Mouse (Mus musculus) B cell, adult 2 months (primary cell): ENCODE data around the gene Fstl4.
"Not testable (repeated sequence)": the region's sequence is repeated elsewhere in the genome, so short reads cannot be mapped to it uniquely, and the experiment has no call there.

Source experiments
- DNase-seq, 2 experiments: peaks; one replicate each; pipeline ENCODE4 v3.0.0; 2022

The Fstl4 gene

DNA sequence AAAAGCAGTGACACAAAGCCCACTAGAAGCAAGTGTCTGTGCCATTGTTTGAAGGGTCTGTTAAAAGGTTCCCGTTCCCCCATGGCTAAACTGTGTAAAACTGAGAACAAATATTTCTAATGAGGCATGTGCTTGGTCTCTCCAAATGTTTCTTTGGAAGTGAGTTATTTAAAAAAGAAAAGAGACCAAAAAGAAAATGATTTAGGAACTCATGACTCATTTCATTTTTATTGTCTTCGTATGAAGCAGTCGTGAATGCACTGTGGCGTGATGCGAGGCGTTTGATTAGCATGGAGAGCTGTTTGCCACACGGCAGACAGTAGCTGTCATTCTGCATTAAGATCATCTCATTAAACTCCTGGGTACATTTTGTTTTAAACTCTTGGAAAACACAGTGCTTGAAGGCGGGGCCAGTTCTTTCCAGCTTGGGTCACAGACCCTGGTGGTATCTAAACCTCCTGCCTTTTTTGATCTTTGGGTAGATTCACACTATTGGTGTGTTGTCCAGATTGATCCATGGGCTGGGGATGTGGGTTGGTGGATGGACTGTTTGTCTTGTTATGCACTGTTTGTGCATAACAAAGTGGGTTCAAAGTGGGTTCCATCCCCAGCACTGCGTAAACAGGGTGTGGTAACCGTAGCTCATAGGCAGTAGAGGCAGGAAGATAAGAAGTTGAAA lies 376.4 kb downstream of the Fstl4 start:
- DNase-seq = no peak

DNA sequence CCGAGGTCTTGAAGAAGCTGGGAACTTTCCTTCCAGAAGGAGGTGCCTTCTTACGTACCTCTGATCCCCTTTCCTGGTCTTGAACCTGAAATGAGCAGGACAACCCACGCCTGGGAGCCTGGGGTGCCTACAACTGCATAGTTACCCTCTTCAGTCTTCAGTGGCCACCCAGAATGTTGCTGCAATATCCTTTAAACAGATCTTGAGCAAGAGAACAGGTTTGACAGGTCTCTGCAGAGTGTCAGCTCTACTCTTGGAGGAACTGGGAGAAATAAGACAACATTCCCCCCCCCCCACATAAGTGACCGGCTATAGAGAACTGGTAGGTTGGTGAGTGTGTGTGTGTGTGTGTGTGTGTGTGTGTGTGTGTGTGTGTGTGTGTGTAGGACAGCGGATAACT lies 379.1 kb downstream of the Fstl4 start:
- no peak for DNase-seq

DNA sequence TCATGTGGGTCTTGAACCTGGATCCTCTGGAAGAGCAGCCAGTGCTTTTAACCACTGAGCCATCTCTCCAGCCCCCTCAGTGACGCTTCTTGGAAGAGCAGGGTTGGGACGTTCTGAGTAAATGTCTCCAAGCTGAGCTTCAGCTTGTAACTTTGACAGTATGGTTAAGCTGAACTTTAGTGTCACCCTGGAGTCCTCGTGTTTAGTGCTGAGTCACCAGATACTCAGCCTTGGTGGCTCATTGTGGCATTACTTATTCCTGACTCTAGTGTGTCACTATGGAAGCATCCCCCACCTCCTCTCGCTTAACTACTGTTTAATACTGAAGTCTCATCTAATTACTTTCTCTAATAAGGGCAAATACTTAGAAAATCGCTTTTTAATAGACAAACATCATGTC lies 380.1 kb downstream of the Fstl4 start:
- DNase-seq = no peak

DNA sequence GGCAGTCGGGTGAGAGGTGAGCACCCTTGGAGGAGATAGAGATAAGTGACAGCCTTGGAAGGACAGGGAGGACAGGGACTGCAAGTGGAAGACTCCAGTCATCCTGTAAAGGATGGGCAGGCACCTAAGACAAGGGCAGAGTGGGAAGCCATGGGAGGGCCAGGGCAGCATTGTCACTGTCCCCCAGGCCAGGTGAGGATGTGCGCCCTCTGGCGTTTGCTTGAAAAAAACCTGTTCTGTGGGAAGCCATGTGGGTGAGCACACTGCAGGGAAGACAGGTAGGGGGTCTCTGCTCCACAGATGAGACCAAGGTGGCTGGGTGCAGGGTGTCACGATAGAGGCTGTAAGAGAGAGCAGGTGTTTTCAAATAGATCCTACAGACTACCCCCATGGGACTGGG lies 381.9 kb downstream of the Fstl4 start:
- peak; percentile 25 to 28 for DNase-seq

DNA sequence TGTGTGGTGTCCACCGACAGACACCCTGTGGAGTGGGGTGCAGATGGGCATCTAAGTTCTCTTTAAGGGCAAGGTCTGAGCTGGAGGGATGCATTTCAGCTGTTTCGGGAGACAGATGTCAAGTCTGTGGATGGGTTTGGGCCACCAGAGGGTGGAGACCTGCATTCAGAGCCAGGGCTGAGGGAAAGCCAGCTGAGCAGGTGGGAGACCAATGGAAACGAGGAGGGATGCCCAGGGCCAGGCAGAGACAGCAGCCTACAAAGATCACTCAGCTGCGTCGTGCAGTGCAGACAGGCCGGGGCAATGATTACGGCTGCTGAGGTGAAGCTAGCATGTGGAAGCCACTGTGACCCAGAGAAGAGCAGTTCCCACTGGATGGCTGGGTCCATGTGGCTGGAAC lies 392.0 kb downstream of the Fstl4 start:
- no peak for DNase-seq

DNA sequence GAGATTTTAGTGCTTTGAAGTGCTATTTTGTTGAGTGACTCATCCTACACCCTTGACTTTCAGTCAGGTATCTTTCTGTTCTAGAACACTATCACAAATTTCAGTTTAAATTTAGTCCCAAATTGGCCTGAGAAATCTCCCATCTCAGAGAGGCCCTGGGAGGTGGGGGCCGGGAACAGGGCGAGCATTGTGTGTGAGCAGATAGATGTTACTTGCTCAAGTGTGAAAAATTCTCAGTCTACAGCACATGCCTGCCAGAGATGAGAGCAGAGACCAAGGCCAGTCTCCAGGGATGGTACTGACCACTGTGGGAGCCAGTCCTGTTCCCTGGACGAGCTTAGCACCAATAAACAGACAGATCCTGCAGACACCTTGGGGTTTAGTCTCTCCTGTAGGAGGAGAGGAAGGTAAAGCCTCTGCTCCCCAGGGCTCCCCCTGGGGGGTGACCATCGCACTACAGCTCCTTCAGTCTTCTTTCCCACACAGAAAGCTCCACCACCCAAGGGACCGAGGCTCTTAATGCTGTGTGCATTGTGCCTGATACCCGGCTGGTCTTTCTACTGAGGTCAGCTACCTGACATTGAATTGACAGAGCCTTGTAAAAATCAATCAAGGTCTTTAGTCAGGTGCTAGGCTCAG lies 393.3 kb downstream of the Fstl4 start:
- peak; percentile 13 to 14 for DNase-seq

DNA sequence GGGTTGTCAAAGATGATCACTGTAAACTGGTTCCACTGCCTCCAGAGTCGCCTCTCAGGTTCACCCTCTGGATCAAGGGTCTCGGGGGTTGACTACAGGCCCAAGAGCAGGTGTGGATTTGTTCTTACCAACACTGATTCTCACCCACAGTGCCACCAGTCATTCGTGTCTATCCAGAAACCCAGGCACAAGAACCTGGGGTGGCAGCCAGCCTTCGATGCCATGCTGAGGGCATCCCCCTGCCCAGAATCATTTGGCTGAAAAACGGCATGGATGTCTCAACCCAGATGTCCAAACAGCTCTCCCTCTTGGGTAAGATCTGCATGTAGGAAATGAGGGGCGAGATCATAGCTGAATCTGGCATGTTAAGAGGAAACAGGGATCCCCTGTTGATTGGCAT lies 398.0 kb downstream of the Fstl4 start:
- no peak for DNase-seq

DNA sequence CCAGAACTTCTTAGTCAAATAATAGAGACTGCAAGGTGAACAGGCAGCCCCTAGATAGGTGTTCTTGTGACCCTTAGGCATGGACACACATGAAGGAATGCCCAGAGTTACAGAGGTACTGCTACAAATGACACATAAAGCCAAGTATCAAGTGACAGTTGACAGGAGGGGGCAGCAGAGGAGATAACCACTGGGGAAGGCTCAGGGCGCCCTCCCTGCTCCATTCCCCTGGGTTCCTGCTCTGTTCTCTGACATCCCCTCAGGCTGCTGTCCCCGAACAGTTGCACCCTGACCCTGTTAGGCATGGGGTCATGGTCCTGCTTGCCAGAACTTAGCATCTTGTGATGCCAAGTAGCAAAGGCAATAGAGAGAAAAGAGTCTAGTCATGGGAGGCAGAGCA lies 402.0 kb downstream of the Fstl4 start:
- DNase-seq = peak; percentile 9 to 17

DNA sequence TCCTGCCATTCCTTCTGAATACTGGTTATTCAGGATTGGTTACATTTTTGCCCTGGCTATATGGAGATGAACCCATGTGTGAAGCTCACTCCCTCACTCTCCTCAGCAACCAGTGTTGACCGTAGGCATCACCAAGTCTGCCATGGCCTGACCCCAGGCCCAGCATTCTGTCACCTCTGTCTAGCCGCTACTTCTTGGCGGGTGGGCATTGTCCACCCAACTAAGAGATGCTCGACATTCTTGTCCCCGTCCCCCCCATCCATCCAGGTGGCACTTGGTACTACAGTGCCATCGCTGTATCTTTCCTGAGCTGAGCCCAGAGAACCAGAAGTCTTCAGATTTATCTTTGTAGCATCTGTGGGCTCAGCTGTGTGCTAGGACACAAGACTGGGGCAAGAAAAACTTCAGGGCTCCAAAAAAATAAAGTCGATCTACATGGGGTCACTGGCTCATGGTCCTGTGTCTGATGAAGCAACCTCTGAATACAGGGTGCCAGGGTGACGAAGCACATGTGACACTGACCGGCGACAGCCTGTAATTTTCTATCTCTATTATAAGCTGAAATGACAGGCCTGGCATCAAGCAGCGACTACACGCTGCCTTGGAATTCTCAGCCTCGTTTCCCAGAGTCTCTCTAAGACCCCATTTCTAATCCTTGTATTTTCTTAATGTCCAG lies 417.9 kb downstream of the Fstl4 start:
- DNase-seq = no peak

DNA sequence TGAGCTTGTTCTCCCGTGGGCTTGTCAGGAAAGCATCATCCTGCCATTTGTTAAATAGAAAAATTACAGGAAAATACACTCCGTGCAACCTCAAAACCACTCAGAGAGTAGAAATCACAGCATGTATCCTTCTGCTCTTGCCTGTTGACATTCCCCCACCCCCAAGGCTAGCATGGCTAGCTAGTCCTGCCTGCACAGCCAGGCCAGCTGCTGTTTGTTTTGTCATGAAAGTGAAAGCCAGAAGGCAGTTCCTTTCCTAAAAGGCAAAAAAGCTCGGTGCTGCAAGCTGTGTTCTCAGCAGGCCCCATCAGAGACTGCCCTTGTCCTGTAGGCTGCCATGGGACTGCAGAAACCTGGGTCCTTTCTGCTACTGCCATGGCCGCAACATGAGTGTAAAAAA lies 418.4 kb downstream of the Fstl4 start:
- peak; percentile 24 to 25 for DNase-seq

DNA sequence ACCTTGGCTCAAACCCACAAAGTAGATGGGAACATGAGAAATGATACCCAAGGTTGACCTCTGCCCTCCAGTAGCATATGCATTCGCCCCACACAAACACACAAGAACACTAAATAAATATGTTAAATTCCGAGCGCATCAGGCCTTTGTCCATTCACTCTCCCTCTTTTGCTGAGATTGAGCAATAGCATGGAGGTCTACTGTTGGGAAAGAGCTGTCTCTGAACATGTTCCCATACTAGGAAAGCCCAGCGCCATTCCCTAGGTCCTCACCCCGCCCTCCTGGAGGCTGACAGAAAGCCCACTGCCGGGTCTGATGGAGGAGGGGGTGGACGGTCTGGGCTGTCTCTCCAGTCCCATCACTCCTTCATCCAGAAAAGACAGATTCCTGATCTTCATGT lies 419.6 kb downstream of the Fstl4 start:
- DNase-seq = no peak

DNA sequence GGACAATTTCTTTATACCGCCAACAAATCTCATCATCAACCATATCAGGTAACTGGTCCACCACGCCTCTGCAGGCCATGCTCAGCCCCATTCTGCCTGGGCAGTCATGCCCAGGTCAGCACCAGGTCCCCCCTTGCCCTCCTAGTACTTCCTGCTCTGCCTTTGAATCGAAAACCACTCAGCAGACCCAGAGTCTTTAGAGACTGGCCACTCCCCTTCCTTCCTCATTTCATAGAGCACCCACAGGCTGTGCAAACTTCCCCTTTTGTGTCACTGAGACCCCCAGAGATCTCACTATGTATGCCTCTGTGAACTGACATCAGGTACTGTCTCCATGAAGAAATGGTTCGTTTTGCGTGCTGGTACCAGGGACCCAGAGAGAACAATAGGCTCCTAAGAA lies 420.3 kb downstream of the Fstl4 start:
- DNase-seq = peak; percentile 46 to 51

DNA sequence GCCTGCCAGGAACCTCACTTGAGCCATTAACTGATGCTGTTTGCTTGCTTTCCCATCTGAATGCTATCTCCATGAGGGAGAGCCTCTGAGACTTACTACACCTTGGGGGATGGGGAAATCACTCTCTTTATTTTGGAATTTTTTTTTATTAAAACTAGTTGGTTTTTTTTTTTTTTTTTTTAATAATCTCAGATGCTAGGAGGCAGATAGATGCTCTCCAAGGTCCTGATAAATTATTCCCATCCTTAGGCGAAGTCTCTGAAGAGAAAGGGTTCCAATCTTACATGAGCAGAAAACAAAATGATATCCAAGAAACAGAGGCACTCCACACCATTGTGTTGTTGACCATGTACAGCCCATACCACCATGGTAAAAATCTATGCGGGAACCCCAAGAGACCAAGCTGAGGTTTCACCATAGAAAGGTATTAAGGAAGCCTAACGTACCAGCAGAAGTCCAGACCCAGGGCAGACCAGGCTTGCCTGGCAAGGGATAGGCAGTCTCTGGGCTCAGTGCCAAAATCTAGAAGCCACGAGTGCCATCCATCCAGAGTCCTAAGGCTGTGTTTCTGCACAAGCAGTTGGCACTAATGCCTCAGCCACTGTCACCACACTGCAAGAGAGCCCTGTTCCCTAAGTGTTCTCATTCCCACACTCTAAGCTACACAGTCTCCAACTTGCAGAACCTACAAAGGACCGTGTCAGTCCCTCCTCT lies 423.1 kb downstream of the Fstl4 start:
- DNase-seq = no peak

DNA sequence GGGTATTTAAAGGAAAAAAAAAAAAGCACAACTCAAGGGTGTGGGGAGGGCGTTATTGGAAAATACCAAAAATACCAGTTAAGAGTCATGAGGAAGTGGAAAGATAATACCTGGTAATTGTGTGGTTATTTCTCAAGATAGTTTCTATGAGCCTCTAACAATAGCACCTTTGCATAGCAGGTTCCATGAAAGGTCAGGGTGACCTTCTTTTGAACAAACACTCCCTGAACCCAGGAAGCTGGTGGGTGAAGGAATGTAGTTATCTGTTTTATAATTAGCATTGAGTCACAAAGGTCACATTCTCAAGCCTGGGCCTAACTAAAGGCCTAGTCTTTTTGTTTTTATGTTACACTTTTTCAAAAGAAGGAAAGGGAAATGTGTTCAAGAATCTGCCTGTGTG lies 432.1 kb downstream of the Fstl4 start:
- DNase-seq = not testable (repeated sequence)

DNA sequence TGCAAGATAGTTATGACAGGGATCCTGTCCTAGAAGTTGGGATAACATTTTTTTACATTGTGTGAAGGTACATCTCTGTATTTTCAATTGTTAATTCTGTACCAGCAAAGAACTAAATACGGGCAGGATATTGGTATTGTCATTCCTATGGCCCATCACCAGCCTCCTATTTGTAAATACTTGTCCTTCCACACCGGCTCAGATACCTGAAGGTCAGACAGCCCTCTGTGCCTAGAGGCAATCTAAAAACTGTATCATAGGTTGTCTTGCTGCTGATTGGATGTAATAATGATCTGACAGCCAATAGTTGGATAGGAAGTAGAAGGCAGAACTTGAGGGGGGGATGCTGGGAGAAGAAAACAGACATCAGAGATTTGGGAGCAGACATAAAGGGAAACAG lies 432.7 kb downstream of the Fstl4 start:
- DNase-seq = no peak

DNA sequence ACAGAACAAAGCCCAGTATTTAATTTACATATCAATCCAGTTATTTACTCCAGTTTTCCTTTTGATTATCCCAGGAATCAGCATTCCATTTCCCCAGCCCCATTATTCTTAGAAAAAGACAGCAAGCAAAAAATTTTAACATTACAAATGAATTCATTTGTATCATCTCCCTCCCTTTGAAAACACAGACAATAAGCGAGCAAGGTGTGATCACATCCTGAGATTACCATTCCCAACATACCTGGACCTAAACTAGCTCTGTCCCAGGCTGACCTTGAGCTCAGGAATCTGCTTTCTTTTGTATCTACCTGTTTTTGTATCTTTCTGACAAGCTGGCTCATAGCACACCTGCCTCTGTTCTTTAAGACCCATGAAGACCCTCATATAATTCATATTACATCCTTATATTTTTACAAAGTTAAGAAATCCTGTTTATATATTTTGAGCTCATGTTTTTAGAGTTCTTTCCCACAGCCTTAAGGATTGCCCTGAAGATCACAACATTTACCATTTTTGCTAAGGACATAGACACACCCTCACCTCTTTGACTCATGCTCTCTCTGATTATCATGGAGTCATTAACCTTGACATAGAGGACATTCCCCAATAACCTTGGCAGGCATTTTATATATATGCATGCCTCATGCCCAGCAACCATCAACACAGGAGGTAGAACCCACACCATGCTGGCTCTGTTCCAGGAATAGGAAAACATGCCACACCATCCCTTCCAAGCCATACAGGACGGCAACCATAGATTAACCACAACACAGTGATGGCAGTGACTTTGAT lies 438.2 kb downstream of the Fstl4 start:
- no peak for DNase-seq

DNA sequence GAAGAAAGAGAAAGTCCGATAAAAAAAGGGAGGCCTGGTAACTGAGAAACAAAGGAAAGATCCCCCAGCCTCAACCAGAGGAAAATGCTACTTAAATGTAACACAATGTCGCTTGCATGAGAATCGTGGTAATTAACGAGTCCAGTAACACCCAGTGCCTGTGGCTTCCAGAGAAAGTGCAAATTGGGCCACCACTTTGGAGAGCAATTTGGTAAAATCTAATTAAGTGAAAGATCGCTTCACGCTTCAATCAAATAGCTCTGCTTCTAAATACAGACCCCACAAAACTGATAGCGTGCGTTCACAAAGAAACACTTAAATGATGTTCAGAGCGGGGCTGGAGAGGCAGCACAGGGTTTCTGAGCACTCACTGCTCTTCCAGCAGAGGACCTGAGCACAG lies 446.4 kb downstream of the Fstl4 start:
- DNase-seq = no peak

DNA sequence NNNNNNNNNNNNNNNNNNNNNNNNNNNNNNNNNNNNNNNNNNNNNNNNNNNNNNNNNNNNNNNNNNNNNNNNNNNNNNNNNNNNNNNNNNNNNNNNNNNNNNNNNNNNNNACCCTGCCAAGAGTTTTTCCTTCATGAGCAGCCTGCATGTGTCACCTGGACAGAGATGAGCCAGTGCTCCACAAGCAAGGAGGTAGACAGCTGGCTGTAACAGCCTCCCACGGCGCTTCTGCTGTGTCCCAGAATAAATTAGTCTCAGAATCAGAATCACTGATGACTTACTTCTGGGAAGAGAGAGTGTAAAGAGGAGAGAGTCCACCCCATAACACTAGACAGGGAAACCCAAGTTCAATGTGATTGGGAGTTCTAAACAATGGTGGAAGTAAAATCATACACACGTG lies 464.6 kb downstream of the Fstl4 start:
- no peak for DNase-seq

DNA sequence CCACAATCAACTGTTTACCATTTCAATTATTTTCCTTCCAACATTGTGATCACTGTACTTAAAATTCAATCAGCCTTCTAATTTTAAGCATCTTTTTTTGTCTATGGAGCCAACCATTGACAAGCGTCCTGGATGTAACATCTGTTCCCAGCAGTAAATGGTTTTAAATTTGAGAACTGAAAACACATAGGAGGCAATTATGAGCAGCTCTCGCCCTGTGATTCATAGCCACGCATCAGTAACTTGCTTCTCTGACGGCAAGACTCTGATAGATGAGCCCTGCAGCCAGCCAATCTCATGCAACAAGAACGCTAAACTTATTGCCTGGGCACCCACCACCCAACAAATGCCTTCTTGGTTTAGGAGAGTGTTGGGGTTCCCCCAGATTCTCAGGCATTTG lies 467.4 kb downstream of the Fstl4 start:
- DNase-seq = no peak

DNA sequence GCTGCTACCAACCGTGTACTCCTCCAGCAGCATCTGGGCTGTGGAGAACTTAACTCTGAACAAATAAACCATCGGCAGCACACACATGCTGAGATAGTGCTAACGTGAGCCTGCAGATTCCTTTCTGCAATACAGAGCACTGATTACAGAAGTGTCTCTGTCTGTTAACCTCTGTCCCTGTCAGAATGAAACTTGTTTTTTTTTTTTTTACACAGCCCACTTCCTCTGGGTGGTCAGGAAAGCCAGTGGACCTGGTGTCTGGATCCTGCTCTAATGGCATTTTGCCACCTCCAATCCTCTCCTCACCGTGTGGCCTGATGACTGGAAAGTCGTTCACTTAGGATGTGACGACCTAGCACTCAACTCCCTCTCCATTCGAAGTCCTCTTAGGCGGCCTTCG lies 469.2 kb downstream of the Fstl4 start:
- DNase-seq = no peak
